Mouse (Mus musculus) liver, embryonic 14.5 days (tissue): ENCODE results near the gene Krtap2-4. TPM values are rescaled to one million over a fixed set of nuclear protein-coding genes. Genes with fewer than 3 reads are reported as not detected.
"Not testable (repeated sequence)": the region's sequence is repeated elsewhere in the genome, so short reads cannot be mapped to it uniquely, and the experiment has no call there.

Source experiments
- ATAC-seq: fragments of 200-750 bp; cut with Nextera tagmentation; 2 replicates; pipeline ENCODE4 v1.8.0; 2017; ENCODE audit warnings: moderate number of reproducible peaks, mild to moderate bottlenecking, moderate library complexity; ENCODE audit not compliant: insufficient read depth
- DNase-seq, 3 experiments: peaks; one replicate each; pipeline ENCODE4 v3.0.0-alpha.2; 2012 to 2013; ENCODE audit warnings: low read depth in 3 of 3, low spot score in 3 of 3
- H3K27ac ChIP-seq: fragments of 300-500 bp; sonication (generic); 2 replicates; pipeline ENCODE4 v1.5.1; 2014; ENCODE audit warnings: moderate library complexity, mild to moderate bottlenecking, control low read depth, inconsistent platforms
- H3K27me3 ChIP-seq: fragments of 300-500 bp; sonication (generic); 2 replicates; pipeline ENCODE4 v1.6.1; 2014; ENCODE audit warnings: mild to moderate bottlenecking, low read length, moderate library complexity; ENCODE audit not compliant: control insufficient read depth, insufficient read depth
- H3K36me3 ChIP-seq: fragments of 300-500 bp; sonication (generic); replicated peaks from 2 replicates; pipeline ENCODE4 v1.6.1; 2014; ENCODE audit warnings: low read depth; ENCODE audit not compliant: control insufficient read depth, insufficient read depth
- H3K4me1 ChIP-seq, 2 experiments: fragments of 200-500 bp in 1 of 2; fragments of 300-500 bp in 1 of 2; sonication (generic) in 1 of 2; replicated peaks; 2 replicates each; pipeline ENCODE4 v1.6.1; 2012 to 2014; ENCODE audit warnings: antibody characterized with exemption in 1 of 2, inconsistent platforms in 1 of 2, low read length in 1 of 2; ENCODE audit not compliant: control insufficient read depth in 2 of 2, insufficient read depth in 2 of 2
- H3K4me2 ChIP-seq: fragments of 300-500 bp; sonication (generic); 2 replicates; pipeline ENCODE4 v1.6.1; 2014; ENCODE audit warnings: low read depth, mild to moderate bottlenecking, control low read depth, moderate library complexity
- H3K4me3 ChIP-seq, 2 experiments: fragments of 200-500 bp in 1 of 2; fragments of 300-500 bp in 1 of 2; sonication (generic) in 1 of 2; 2 replicates each; pipeline ENCODE4 v1.5.1; 2012 to 2014; ENCODE audit warnings: low read depth in 2 of 2, low read length in 2 of 2, mild to moderate bottlenecking in 2 of 2, control low read depth in 1 of 2, inconsistent platforms in 1 of 2, moderate library complexity in 1 of 2; ENCODE audit not compliant: insufficient read depth in 1 of 2
- H3K9ac ChIP-seq: fragments of 300-500 bp; sonication (generic); replicated peaks from 2 replicates; pipeline ENCODE4 v1.6.1; 2014; ENCODE audit warnings: mild to moderate bottlenecking, control low read depth, moderate library complexity
- H3K9me3 ChIP-seq: fragments of 300-500 bp; sonication (generic); 2 replicates; pipeline ENCODE4 v1.6.1; 2016; ENCODE audit warnings: low read length, mixed read lengths; ENCODE audit not compliant: control insufficient read depth
- CTCF ChIP-seq: IDR thresholded peaks from 2 replicates; pipeline ENCODE4 v1.5.1; 2016; ENCODE audit warnings: antibody characterized with exemption, low read depth, control low read depth
- EP300 ChIP-seq: IDR thresholded peaks from 2 replicates; pipeline ENCODE4 v1.6.1; 2016; ENCODE audit warnings: antibody characterized with exemption, low read depth
- WGBS: fragments of 180-500 bp; shearing (Covaris S2); extraction: QIAGEN DNeasy Blood & Tissue Kit; methylation state at CpG from one replicate; pipeline ENCODE4 v1.1.7; 2014; ENCODE audit not compliant: insufficient replicate concordance; 5-methylcytosine and 5-hydroxymethylcytosine counted together
- polyA plus RNA-seq, 2 experiments: library from polyadenylated mRNA; depleted of rRNA in 1 of 2; stranded (reverse) in 1 of 2; unstranded in 1 of 2; fragments of >200 nt; fragmentation: Nextera tagmentation in 1 of 2; extraction: Ambion mirVana in 1 of 2; gene quantifications; 2 replicates each; pipeline versions ENCODE4 v1.2.1 to v1.2.3; 2012 to 2014

Gene Krtap2-4
- polyA plus RNA-seq, 2 experiments = not detected

DNA sequence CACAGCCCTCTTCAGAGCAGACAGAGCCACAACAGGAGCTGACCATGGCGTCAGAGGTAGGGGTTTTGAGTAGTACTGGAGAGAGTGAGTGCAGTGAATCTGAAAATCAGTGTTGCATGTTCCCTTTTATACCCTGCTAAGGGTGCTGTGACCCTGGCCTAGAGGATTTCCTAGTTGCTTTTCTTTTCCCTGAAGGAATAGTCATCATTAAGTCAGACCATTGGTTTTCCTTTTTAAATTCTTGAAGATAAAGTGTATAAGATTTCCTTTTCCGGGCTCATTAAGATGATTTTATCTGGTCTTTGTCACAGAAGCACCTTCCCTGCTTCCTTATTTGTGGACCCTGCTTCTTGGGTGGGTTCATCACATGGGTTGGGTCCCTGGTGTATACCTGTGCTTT lies 35.5 kb upstream of the Krtap2-4 start, which contains the start of gene Gm11555:
Gene Gm11555 (minus strand): TSS at position 101 of the 400 bp plus-strand sequence.
- DNase-seq (no peak), ATAC-seq (no peak)
- Histone ChIP-seq H3K9me3 (no peaks in the 10 kb centered on the region), H3K4me1 (no peaks in the 10 kb centered on the region), H3K36me3 (no peaks in the 10 kb centered on the region), H3K27me3 (no peaks in the 10 kb centered on the region), H3K9ac (no peak within 1 kb of the TSS), H3K4me3 (no peak within 1 kb of the TSS), H3K27ac (no peak within 1 kb of the TSS), H3K4me2 (no peak within 1 kb of the TSS)
- TF ChIP-seq CTCF = no peak
- no peak for TF ChIP-seq EP300
- WGBS = 44% methylated on average over 2 of the region's 2 CpGs

DNA sequence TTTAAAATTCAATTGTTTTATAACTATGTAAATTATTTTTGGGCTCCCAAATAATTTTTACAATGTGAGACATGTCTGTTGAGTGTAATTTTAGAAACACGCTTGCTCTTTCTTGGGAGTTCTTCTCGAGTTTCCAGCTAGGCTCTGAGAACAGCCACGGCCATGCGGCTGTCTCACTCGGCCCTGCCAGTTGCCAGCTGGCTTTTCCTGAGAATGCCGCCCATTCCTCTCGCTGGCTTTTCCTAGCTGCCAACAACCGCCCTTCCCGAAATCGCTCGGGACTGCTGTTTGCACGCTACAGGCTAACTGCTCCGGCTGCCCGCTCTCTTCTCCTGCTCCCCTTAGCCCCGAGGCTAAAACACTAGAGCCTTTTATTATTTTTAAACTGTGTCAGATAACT lies 31.8 kb upstream of the Krtap2-4 start:
- no peak overlapping the region for H3K9ac ChIP-seq
- no peaks in the 10 kb centered on the region for H3K36me3 ChIP-seq
- H3K4me3 ChIP-seq = no peak overlapping the region
- TF ChIP-seq CTCF (no peak), EP300 (no peak)
- H3K27me3 ChIP-seq = no peaks in the 10 kb centered on the region
- no peaks in the 10 kb centered on the region for H3K4me1 ChIP-seq
- no peak overlapping the region for H3K27ac ChIP-seq
- DNase-seq (no peak), ATAC-seq (no peak)
- WGBS = 69% methylated on average over 15 of the region's 15 CpGs
- H3K9me3 ChIP-seq = no peaks in the 10 kb centered on the region
- no peak overlapping the region for H3K4me2 ChIP-seq

DNA sequence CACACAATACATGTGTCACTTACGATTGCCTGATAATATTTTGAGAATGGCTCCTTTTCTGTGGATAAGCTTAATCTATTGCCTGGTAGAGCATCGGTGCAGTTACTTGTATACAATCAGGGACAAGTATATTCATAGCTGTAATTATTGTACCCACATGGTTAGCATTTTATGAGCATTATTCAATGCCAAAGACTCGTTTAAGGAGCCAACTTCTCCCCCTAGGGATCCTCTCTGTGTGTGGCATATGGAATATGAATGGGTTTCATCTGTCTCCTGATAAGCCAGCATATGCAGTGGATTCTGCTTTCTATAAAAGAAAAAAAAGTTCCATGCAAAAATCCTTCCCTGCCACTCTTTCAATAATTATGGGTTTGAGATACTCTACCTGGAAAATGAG lies 29.7 kb upstream of the Krtap2-4 start:
- Histone ChIP-seq H3K36me3 (no peaks in the 10 kb centered on the region), H3K4me2 (no peak overlapping the region), H3K9ac (no peak overlapping the region), H3K27me3 (no peaks in the 10 kb centered on the region), H3K27ac (no peak overlapping the region), H3K4me3 (no peak overlapping the region), H3K9me3 (no peaks in the 10 kb centered on the region), H3K4me1 (no peaks in the 10 kb centered on the region)
- DNase-seq = no peak
- TF ChIP-seq CTCF (no peak), EP300 (no peak)
- 46% methylated on average over 3 of the region's 3 CpGs for WGBS
- ATAC-seq = no peak

DNA sequence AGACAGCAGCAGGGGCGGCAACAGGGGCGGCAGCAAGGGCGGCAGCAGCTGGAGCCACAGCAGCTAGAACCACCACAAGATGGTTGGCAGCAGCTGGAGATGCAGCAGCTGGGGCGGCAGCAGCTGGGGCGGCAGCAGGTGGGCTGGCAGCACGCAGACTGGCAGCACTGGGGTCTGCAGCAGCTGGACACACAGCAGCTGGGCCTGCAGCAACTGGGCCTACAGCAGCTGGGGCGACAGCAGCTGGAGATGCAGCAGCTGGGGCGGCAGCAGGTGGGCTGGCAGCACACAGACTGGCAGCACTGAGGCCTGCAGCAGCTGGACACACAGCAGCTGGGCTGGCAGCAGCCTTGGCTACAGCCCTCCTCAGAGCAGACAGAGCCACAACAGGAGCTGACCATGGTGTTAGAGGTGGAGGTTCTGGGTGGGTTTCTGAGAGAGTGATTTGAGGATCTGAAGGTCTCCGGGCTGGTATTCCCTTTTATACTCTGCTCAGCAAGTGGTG lies 29.0 kb upstream of the Krtap2-4 start, which contains the start of gene Krtap4-7:
Gene Krtap4-7 (minus strand): TSS at position 455 of the 505 bp plus-strand sequence.
- not testable (repeated sequence) for DNase-seq, H3K27me3 ChIP-seq, H3K27ac ChIP-seq, H3K4me3 ChIP-seq, H3K9me3 ChIP-seq, H3K36me3 ChIP-seq, ATAC-seq, H3K4me1 ChIP-seq, H3K4me2 ChIP-seq, H3K9ac ChIP-seq
- 58% methylated on average over 9 of the region's 9 CpGs for WGBS

DNA sequence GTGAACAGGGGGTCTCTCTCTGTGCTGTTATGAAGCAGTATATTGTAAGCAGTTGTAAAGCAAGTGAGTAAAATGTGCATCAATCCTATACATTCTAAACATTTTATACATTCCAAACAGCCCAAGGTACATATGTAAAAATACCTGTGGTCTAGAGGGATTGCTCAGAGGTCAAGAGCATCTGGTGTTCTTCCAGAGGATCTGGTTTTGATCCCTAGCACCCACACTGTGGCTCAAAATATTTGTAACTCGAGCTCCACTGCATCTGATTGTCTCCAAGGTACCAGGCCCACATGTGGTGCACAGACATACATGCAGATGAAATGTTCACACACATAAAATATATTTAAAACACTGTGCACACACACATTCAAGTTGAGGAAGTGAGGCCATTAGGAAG lies 26.3 kb upstream of the Krtap2-4 start:
- Histone ChIP-seq H3K27me3 (no peaks in the 10 kb centered on the region), H3K4me2 (no peak overlapping the region), H3K9me3 (no peaks in the 10 kb centered on the region), H3K36me3 (no peaks in the 10 kb centered on the region), H3K4me1 (no peaks in the 10 kb centered on the region), H3K9ac (no peak overlapping the region), H3K4me3 (no peak overlapping the region), H3K27ac (no peak overlapping the region)
- ATAC-seq = no peak
- no peak for TF ChIP-seq CTCF
- TF ChIP-seq EP300 = no peak
- DNase-seq = no peak
- 11% methylated on average over 1 of the region's 1 CpGs for WGBS
